Mouse (Mus musculus) forebrain, embryonic 15.5 days (tissue): Measurements from ENCODE around the gene Lrp4. TPM values are rescaled to one million over a fixed set of nuclear protein-coding genes. Genes with fewer than 3 reads are reported as not detected.

Experiments used
- ATAC-seq: fragments of 200-750 bp; cut with Nextera tagmentation; replicated peaks from 2 replicates; pipeline ENCODE4 v1.8.0; 2017; ENCODE audit warnings: mild to moderate bottlenecking, moderate TSS enrichment, moderate library complexity
- H3K27ac ChIP-seq: fragments of 300-500 bp; sonication (generic); replicated peaks from 2 replicates; pipeline ENCODE4 v1.5.1; 2015; ENCODE audit warnings: mild to moderate bottlenecking, inconsistent platforms
- H3K27me3 ChIP-seq: fragments of 300-500 bp; sonication (generic); 2 replicates; pipeline ENCODE4 v1.6.1; 2015; ENCODE audit warnings: inconsistent platforms
- H3K36me3 ChIP-seq: fragments of 300-500 bp; sonication (generic); 2 replicates; pipeline ENCODE4 v1.6.1; 2015; ENCODE audit warnings: mild to moderate bottlenecking, inconsistent platforms
- H3K4me1 ChIP-seq: fragments of 300-500 bp; sonication (generic); 2 replicates; pipeline ENCODE4 v1.6.1; 2015; ENCODE audit warnings: inconsistent platforms
- H3K4me2 ChIP-seq: fragments of 300-500 bp; sonication (generic); replicated peaks from 2 replicates; pipeline ENCODE4 v1.6.1; 2015; ENCODE audit warnings: mild to moderate bottlenecking, inconsistent platforms
- H3K4me3 ChIP-seq: fragments of 300-500 bp; sonication (generic); 2 replicates; pipeline ENCODE4 v1.5.1; 2015; ENCODE audit warnings: mild to moderate bottlenecking, inconsistent platforms
- H3K9ac ChIP-seq: fragments of 300-500 bp; sonication (generic); replicated peaks from 2 replicates; pipeline ENCODE4 v1.6.1; 2015; ENCODE audit warnings: mild to moderate bottlenecking, inconsistent platforms
- H3K9me3 ChIP-seq: fragments of 300-500 bp; sonication (generic); 2 replicates; pipeline ENCODE4 v1.6.1; 2016; ENCODE audit warnings: inconsistent platforms
- WGBS: fragments of 180-500 bp; shearing (Covaris S2); methylation state at CpG from one replicate; pipeline ENCODE4 v1.1.7; 2015; ENCODE audit warnings: mixed read lengths; 5-methylcytosine and 5-hydroxymethylcytosine counted together
- polyA plus RNA-seq: library from polyadenylated mRNA; unstranded; fragments of >200 nt; fragmentation: Nextera tagmentation; extraction: Ambion mirVana; gene quantifications from 2 replicates; pipeline ENCODE4 v1.2.1, GENCODE M21; 2015

Lrp4 gene
- polyA plus RNA-seq, 1 experiment from 2014 or later: 6.0 TPM

DNA sequence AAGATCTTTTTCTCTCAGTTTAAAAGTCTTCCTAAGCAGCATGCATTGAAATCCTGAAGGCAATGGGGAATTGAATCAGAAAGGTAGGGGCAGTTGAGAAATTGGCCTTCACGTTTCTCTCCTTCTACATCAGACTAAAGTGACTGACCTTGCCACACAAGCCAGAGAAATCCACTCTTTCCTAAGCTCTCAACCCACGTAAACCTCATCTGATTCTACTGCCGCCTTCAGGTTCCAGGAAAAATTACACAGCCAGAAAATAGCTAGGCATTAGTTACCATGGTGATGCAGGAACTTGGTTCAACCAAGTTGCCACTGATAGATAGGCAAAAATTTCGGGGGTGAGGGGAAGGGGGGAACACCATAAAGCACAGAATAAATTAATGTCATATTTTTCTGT, 1.5 kb upstream of the Lrp4 start:
- 6% methylated on average over 4 of the region's 4 CpGs for WGBS
- no peak overlapping the region for H3K4me2 ChIP-seq
- H3K4me3 ChIP-seq: no peak overlapping the region
- no peaks in the 10 kb centered on the region for H3K36me3 ChIP-seq
- no peak overlapping the region for H3K27ac ChIP-seq
- H3K27me3 ChIP-seq: no peaks in the 10 kb centered on the region
- no peak overlapping the region for H3K9ac ChIP-seq
- H3K9me3 ChIP-seq: no peaks in the 10 kb centered on the region
- ATAC-seq: no peak
- H3K4me1 ChIP-seq: peaks cover 30% of the 10 kb centered on the region

DNA sequence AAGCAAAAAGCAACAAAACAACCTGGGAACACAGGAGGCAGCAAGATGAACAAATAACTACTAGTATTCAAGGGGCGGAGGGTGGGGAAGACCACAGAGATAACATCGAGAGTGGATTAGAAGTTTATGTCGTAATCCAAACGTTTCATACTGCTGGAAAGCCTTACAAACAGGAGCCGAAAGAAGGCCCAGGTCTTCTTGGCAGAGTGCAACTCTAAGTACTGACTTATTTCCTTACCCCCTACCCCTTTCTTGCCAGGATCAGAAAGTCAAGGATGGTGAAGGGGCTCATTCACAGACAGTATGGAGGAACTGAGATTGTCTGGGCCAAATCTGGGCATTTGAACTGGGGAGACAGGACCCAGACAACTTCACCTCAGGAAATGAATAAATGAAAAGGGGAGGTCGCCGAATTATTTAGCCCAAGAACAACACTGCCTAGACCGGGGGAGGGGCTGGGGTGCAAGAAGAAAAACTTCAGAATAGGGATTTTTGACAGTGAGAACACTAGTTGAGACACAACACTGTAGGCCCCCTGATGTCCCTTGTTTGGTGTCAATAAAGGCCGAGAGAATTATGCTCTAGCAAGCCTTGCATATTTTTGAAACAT, 715 bp upstream of the Lrp4 start:
- Histone ChIP-seq H3K4me2 (peak overlapping the region; percentile 95), H3K9ac (no peak overlapping the region), H3K4me3 (peak overlapping the region; percentile 67), H3K27ac (peak overlapping the region; percentile 79; the same call in 1 of the 2 replicates), H3K4me1 (peaks cover 30% of the 10 kb centered on the region), H3K36me3 (no peaks in the 10 kb centered on the region), H3K27me3 (no peaks in the 10 kb centered on the region), H3K9me3 (no peaks in the 10 kb centered on the region)
- 44% methylated on average over 9 of the region's 9 CpGs for WGBS
- 0 out of 2 replicates have a peak, but pooled peaks have one; percentile 5 for ATAC-seq

DNA sequence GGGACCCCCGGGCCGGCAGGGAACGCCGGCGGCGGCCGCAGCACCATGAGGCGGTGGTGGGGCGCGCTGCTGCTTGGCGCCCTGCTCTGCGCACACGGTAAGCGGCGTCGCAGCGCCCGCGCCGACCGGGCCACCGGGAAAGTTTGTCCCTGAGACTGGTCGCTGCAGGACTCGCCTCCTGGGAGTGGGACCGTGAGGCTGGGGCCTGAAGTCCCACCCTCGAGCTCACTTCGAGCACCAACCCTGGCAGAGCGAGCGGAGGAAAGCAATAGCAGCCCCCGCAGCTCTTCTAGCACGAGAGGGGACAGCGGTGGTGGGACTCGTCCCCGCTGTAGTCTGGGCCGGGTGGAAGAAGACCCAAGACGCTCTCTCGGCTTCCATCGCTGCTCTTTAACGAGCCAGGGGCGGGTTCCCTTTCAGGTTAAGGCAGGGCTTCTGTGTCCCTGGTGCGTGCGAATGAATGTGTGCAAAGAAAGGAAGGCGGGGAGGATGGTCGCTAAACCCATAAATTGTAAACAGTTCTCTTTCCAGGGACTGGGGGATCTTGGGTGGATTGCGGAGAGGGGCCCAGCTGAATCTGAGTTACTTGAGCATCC, 443 bp downstream of the Lrp4 start:
- H3K9me3 ChIP-seq: no peaks in the 10 kb centered on the region
- peak overlapping the region; percentile 95 for H3K4me2 ChIP-seq
- peak; percentile 61 for ATAC-seq
- 0% methylated on average over 42 of the region's 45 CpGs for WGBS
- peaks cover 41% of the 10 kb centered on the region for H3K4me1 ChIP-seq
- H3K4me3 ChIP-seq: peak overlapping the region; percentile 67
- H3K36me3 ChIP-seq: no peaks in the 10 kb centered on the region
- H3K27me3 ChIP-seq: no peaks in the 10 kb centered on the region
- peak overlapping the region; percentile 66 for H3K9ac ChIP-seq
- H3K27ac ChIP-seq: peak overlapping the region; percentile 79

DNA sequence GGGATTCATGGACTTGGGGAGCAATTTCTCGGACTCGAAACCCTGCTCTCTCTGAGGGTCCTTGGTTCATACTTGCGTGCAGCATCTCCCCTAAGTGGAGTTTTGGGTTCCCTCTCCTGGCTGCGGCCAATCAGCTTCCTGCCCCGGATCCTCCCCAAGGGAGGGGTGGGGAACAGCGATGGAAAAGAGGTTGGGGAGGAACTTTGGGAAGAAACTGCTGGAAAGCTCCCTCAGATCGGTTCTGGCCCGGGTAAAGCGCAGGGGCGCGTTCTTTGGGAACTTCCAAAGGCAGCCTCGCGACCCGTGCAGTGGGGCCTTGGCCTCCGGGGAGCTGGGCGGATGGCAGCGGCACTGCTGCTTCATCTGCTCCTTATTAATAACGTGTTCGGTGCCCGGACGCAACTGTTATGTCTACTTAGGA, 951 bp downstream of the Lrp4 start:
- Histone ChIP-seq H3K4me3 (peak overlapping the region; percentile 67), H3K27ac (peak overlapping the region; percentile 79), H3K36me3 (no peaks in the 10 kb centered on the region), H3K4me1 (peaks cover 46% of the 10 kb centered on the region), H3K9ac (peak overlapping the region; percentile 66), H3K27me3 (no peaks in the 10 kb centered on the region), H3K9me3 (no peaks in the 10 kb centered on the region), H3K4me2 (peak overlapping the region; percentile 95)
- 0 out of 2 replicates have a peak, but pooled peaks have one; percentile 37 for ATAC-seq
- under 1% methylated on average over 21 of the region's 21 CpGs for WGBS

DNA sequence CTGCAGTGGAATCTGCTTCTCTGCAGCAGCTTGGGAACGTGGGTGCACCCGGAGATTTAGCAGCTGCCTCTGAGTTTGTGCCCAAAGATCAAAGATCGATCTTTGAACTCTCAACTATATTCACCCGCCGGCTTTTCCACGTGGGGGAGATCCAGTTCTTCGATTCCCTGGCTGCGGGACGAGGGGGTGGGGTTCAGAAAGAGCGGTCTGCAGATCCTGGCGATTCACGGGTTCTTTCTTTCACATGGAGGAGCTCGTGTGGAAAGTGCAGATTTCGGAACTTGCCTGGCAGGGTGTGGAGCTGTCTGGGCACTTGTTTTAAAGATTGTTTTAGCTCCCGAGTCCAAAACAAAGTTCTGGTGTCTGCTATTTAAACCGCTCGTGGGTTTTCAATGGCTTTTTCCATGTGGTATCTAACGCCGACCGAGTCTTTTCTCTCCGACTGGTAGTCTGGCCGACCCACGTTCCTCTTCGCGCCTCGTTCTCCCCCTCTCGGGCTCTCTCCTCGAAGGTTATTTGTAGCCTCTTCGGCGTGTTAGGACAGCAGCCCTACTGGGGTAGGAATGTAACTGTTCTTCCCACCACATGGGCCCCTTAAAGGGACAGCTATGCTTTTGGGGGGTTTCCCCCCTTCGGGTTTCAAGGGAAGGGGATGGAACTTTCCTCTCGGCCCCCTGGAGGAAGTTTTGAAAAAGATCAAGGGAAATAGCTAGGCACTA, 1.5 kb downstream of the Lrp4 start:
- Histone ChIP-seq H3K4me1 (peaks cover 46% of the 10 kb centered on the region), H3K36me3 (no peaks in the 10 kb centered on the region), H3K4me3 (peak overlapping the region; percentile 67), H3K4me2 (peak overlapping the region; percentile 95), H3K27me3 (no peaks in the 10 kb centered on the region), H3K27ac (peak overlapping the region; percentile 79), H3K9me3 (no peaks in the 10 kb centered on the region), H3K9ac (peak overlapping the region; percentile 66)
- WGBS: under 1% methylated on average over 32 of the region's 32 CpGs
- no peak for ATAC-seq

DNA sequence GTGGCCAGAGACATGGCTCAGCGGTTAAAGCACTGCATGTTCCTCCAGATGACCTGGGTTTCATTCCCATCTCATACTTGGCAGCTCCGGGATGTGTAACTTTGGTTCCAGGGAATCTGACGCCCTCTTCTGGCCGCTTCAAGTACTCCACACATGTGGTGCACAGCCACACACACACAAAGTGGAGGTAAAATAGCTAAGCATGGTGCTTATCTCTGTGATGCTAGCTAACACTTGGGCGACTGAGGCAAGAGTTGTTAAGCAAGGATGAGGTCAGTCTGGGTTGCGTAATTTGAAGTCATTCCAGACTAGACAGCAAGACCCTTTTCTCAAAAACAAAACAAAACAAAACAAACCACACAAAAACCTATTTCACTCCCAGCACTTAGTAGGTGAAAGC, 2.8 kb downstream of the Lrp4 start:
- Histone ChIP-seq H3K4me2 (no peak overlapping the region), H3K4me1 (peaks cover 46% of the 10 kb centered on the region), H3K9me3 (no peaks in the 10 kb centered on the region), H3K36me3 (no peaks in the 10 kb centered on the region), H3K9ac (no peak overlapping the region), H3K4me3 (no peak overlapping the region), H3K27ac (no peak overlapping the region), H3K27me3 (no peaks in the 10 kb centered on the region)
- no peak for ATAC-seq
- 94% methylated on average over 6 of the region's 6 CpGs for WGBS

DNA sequence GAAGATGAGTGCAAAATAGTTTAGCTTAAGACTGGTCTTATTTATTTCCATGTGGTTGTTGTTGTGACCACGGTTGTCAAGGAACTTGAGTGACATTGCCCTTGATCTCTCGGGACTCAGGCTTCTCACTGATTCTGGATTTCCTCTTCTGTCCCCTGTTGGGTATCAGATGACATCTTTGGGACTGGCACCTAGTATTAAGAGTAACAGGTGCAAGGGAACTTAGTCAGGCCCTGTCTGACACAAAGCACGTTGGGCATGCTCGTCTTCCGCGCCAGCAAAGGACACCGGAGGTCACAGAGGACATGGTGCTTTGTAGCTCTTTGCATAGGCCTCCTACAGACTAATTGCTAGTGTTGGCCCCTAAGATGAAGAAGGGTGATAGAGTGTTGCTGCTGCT, 3.5 kb downstream of the Lrp4 start:
- 77% methylated on average over 7 of the region's 7 CpGs for WGBS
- H3K36me3 ChIP-seq: no peaks in the 10 kb centered on the region
- ATAC-seq: no peak

DNA sequence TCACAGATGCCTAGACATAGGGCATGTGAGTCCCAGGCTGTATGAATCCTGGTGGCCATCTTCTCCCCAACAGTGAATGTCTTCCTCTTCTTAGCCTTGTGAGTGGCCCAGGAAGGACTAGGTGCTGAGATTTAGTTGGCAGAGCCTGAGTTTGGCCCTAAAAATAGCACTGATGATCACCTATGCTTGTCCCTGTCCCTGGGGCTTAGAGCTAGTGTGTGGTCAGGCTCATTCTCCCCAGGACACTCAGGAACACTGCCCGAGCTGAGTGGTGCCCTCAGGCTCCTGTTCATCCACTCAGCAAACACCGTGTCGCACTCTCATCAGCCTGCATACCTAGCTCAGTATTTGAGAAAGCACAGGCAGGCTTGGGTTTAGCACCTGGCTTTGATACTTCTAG, 4.0 kb downstream of the Lrp4 start:
- H3K27ac ChIP-seq: no peak overlapping the region
- WGBS: 60% methylated on average over 3 of the region's 3 CpGs
- no peaks in the 10 kb centered on the region for H3K9me3 ChIP-seq
- no peaks in the 10 kb centered on the region for H3K36me3 ChIP-seq
- H3K4me3 ChIP-seq: no peak overlapping the region
- peaks cover 46% of the 10 kb centered on the region for H3K4me1 ChIP-seq
- no peak overlapping the region for H3K4me2 ChIP-seq
- no peaks in the 10 kb centered on the region for H3K27me3 ChIP-seq
- no peak overlapping the region for H3K9ac ChIP-seq
- ATAC-seq: no peak

More for the DNA sequence above, 3.5 kb downstream of the Lrp4 start:
- peaks cover 46% of the 10 kb centered on the region for H3K4me1 ChIP-seq
- H3K9ac ChIP-seq: no peak overlapping the region
- no peaks in the 10 kb centered on the region for H3K9me3 ChIP-seq
- H3K27me3 ChIP-seq: no peaks in the 10 kb centered on the region
- no peak overlapping the region for H3K27ac ChIP-seq
- H3K4me3 ChIP-seq: no peak overlapping the region
- no peak overlapping the region for H3K4me2 ChIP-seq

DNA sequence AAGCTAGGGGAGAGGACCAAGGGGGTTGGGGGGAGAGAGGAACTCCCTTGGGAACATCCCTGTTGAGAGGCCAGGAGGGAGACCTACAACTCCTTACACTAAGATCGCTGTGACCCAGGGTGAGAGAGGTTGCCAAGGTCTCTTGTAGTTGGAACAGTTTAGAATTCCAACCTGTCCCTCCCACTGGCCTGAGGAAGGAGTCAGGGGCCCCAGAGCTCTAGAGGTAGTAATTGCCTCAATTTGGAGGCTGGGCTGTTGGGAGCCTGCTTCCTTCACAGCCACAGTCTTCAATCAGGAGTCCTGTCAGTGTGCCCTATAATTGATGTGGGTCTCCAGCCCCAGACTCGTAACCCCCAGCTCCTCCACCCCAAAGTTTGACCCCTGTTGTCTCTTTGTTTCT, 4.9 kb downstream of the Lrp4 start:
- Histone ChIP-seq H3K36me3 (no peaks in the 10 kb centered on the region), H3K27me3 (no peaks in the 10 kb centered on the region), H3K4me3 (0 out of 2 replicates have a peak overlapping the region, but pooled peaks have one; percentile 18), H3K4me2 (peak overlapping the region; percentile 47), H3K9ac (peak overlapping the region; percentile 41; the same call in 1 of the 2 replicates), H3K27ac (peak overlapping the region; percentile 64; the same call in 1 of the 2 replicates), H3K9me3 (no peaks in the 10 kb centered on the region), H3K4me1 (peaks cover 40% of the 10 kb centered on the region)
- no peak for ATAC-seq
- 6% methylated on average over 2 of the region's 2 CpGs for WGBS

DNA sequence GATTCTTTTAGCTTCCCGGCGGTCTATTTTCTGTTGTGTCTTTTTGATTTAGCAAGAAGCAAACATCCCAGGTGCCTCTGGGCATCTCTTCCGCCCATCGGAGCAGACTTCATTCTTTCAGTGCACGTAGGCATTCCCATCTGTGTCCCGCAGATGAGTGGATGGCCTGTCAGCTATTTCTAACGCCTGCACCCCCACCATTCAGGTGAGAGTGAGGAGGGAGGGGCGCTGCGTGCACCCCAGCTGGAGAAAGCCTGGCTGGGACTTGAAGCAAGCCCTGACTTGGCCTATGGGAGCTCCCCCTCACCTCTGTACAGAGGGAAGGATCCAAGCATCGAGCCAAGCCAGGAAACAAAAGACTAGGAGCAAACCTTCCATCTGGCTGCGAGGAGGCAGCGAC, 5.4 kb downstream of the Lrp4 start:
- H3K36me3 ChIP-seq: no peaks in the 10 kb centered on the region
- H3K4me3 ChIP-seq: peak overlapping the region; percentile 18
- no peaks in the 10 kb centered on the region for H3K9me3 ChIP-seq
- no peaks in the 10 kb centered on the region for H3K27me3 ChIP-seq
- WGBS: 6% methylated on average over 12 of the region's 12 CpGs
- H3K4me1 ChIP-seq: peaks cover 37% of the 10 kb centered on the region
- H3K4me2 ChIP-seq: peak overlapping the region; percentile 47
- peak overlapping the region; percentile 64 for H3K27ac ChIP-seq
- peak; percentile 24; the same call in 1 of the 2 replicates for ATAC-seq
- peak overlapping the region; percentile 41 for H3K9ac ChIP-seq

DNA sequence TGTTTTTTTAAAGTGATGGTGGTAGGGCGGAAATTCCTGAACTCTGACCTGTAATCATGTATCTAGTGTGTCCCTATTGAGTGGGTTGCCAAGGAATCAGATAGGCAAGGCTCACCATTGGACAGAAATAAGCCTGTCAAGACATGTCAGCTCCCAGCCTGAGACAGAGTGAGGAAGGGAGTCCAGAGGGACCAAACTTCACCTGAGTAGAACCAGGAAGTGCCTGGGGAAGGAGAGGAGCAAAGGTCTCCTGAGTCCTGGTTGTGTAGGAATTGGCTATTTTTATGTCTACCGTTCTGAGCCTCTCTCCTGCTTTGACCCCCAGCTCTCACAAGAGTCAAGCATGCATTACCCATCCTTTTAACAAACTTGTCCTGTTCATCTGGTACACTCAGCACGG, 8.6 kb downstream of the Lrp4 start:
- no peaks in the 10 kb centered on the region for H3K9me3 ChIP-seq
- WGBS: 87% methylated on average over 3 of the region's 3 CpGs
- no peak overlapping the region for H3K27ac ChIP-seq
- H3K4me1 ChIP-seq: peaks cover 25% of the 10 kb centered on the region
- no peaks in the 10 kb centered on the region for H3K27me3 ChIP-seq
- no peaks in the 10 kb centered on the region for H3K36me3 ChIP-seq
- H3K9ac ChIP-seq: no peak overlapping the region
- H3K4me3 ChIP-seq: no peak overlapping the region
- no peak overlapping the region for H3K4me2 ChIP-seq
- ATAC-seq: no peak

DNA sequence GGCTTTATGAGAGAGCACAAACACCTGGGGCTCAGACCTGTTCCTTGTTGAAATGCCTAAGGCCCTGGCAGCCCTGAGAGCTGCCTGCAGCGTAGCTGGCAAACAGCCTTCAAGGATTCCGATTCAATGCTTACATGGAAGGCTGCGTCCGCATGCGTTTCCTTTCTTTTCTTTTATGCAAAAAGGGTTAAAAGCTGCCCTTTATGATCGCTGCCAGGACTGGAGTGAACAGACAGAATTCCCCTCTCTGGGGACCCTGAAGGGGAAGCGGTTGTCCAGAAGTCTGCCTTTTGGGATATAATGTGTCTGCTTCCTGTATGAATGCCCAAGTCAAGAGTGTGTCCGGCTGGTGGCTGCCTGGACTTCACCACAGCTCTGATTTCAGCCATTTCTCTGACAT, 10.3 kb downstream of the Lrp4 start:
- no peak overlapping the region for H3K4me2 ChIP-seq
- no peaks in the 10 kb centered on the region for H3K27me3 ChIP-seq
- no peak overlapping the region for H3K9ac ChIP-seq
- peak overlapping the region; percentile 41; the same call in 1 of the 2 replicates for H3K27ac ChIP-seq
- no peaks in the 10 kb centered on the region for H3K9me3 ChIP-seq
- H3K36me3 ChIP-seq: no peaks in the 10 kb centered on the region
- WGBS: 27% methylated on average over 8 of the region's 8 CpGs
- ATAC-seq: no peak
- peaks cover 15% of the 10 kb centered on the region for H3K4me1 ChIP-seq
- no peak overlapping the region for H3K4me3 ChIP-seq
